Mouse (Mus musculus) heart, adult 2 months (tissue): ENCODE measurements around the gene Ivl. TPM values are rescaled to one million over a fixed set of nuclear protein-coding genes. Genes with fewer than 3 reads are reported as not detected.

ENCODE experiments used
- DNase-seq, 2 experiments: peaks; one replicate each; pipeline ENCODE4 v3.0.0; 2021
- H3K27ac ChIP-seq: fragments of 200-600 bp; 2 replicates; pipeline ENCODE4 v1.8.1; 2022
- H3K27me3 ChIP-seq: fragments of 200-500 bp; 2 replicates; pipeline ENCODE4 v1.6.1; 2012; ENCODE audit warnings: mild to moderate bottlenecking, low read length, inconsistent platforms, mixed read lengths; ENCODE audit not compliant: control insufficient read depth, insufficient read depth
- H3K36me3 ChIP-seq: fragments of 200-500 bp; 2 replicates; pipeline ENCODE4 v1.6.1; 2012; ENCODE audit warnings: low read length, inconsistent platforms; ENCODE audit not compliant: control insufficient read depth, insufficient read depth
- H3K4me1 ChIP-seq: fragments of 200-500 bp; 2 replicates; pipeline ENCODE4 v1.6.1; 2011; ENCODE audit warnings: low read length; ENCODE audit not compliant: control insufficient read depth, insufficient read depth
- H3K4me3 ChIP-seq: fragments of 200-600 bp; 2 replicates; pipeline ENCODE4 v1.8.1; 2022
- H3K79me2 ChIP-seq: fragments of 200-500 bp; replicated peaks from 2 replicates; pipeline ENCODE4 v1.6.1; 2012; ENCODE audit warnings: mild to moderate bottlenecking, inconsistent platforms, low read length, moderate library complexity, mixed read lengths; ENCODE audit not compliant: control insufficient read depth, insufficient read depth
- H3K9ac ChIP-seq: fragments of 200-500 bp; 2 replicates; pipeline ENCODE4 v1.6.1; 2012; ENCODE audit warnings: low read depth, mild to moderate bottlenecking, control low read depth, inconsistent platforms, low read length, mixed read lengths
- CTCF ChIP-seq: fragments of 200-600 bp; IDR thresholded peaks from 2 replicates; pipeline ENCODE4 v1.8.1; 2022; ENCODE audit warnings: antibody characterized with exemption, mild to moderate bottlenecking, moderate library complexity
- EP300 ChIP-seq: fragments of 200-500 bp; IDR thresholded peaks from 2 replicates; pipeline ENCODE4 v1.6.1; 2011; ENCODE audit warnings: low read depth, low read length, control low read depth; ENCODE audit not compliant: insufficient read depth
- POLR2A ChIP-seq: fragments of 200-500 bp; IDR thresholded peaks from 2 replicates; pipeline ENCODE4 v1.6.1; 2011; ENCODE audit warnings: mild to moderate bottlenecking, low read depth, low read length, control low read depth; ENCODE audit not compliant: insufficient read depth
- WGBS: fragments of 180-500 bp; shearing (Covaris S2); methylation state at CpG from one replicate; pipeline ENCODE4 v1.1.7; 2018; 5-methylcytosine and 5-hydroxymethylcytosine counted together
- intact Hi-C: fragments of 180-260 bp; cut with DNase I; formaldehyde crosslinking; loops from one replicate; pipeline ENCODE4 v1.15.1; 2025
- long read RNA-seq: library from polyadenylated mRNA; stranded (forward); transcript quantifications from one replicate; pipeline ENCODE4 v2.0.0, GENCODE M21; 2021
- polyA plus RNA-seq: library from polyadenylated mRNA; depleted of rRNA; stranded (reverse); fragments of >200 nt; gene quantifications from 2 replicates; pipeline ENCODE4 v1.2.3, GENCODE M21; 2012; rRNA removed
- total RNA-seq, 2 experiments: library from RNA; stranded (reverse); gene quantifications; 2 replicates each; pipeline ENCODE4 v1.2.3; 2021

Gene Ivl
- total RNA-seq (not detected), polyA plus RNA-seq (not detected in 2 replicates)
- long read RNA-seq = 0 reads

- Histone ChIP-seq H3K27me3 (no peaks in the 10 kb centered on the region), H3K9ac (no peak within 1 kb of the TSS), H3K4me1 (no peaks in the 10 kb centered on the region), H3K4me3 (no peak within 1 kb of the TSS), H3K36me3 (no peaks in the 10 kb centered on the region), H3K79me2 (no peaks in the 10 kb centered on the region), H3K27ac (no peak within 1 kb of the TSS)
- WGBS = 63% methylated on average over 1 of the region's 1 CpGs
- no peak for DNase-seq
- TF ChIP-seq POLR2A (no peak), EP300 (no peak), CTCF (no peak)
- intact Hi-C loops = no loop called here
Observed at GRCm38 (mm10) chr3:92573449-92574041, at the start of gene Ivl. Gene Ivl, minus strand, starts transcription at chr3:92573735.

GRCm38 (mm10) chr3:92621560-92621959 lies 48.0 kb upstream of the Ivl start, which contains the start of gene Lce6a:
Gene Lce6a, minus strand, starts transcription at chr3:92621660.
- no peak for DNase-seq
- Histone ChIP-seq H3K36me3 (no peaks in the 10 kb centered on the region), H3K9ac (no peak within 1 kb of the TSS), H3K27me3 (no peaks in the 10 kb centered on the region), H3K27ac (no peak within 1 kb of the TSS), H3K4me1 (no peaks in the 10 kb centered on the region), H3K4me3 (no peak within 1 kb of the TSS), H3K79me2 (no peaks in the 10 kb centered on the region)
- intact Hi-C loops = no loop called here
- 49% methylated on average over 2 of the region's 2 CpGs for WGBS
- TF ChIP-seq EP300 = no peak
- TF ChIP-seq CTCF = no peak
- no peak for TF ChIP-seq POLR2A

- H3K27me3 ChIP-seq = no peaks in the 10 kb centered on the region
- no peak for TF ChIP-seq EP300
- no peak for TF ChIP-seq POLR2A
- no peak for TF ChIP-seq CTCF
- H3K4me1 ChIP-seq = no peaks in the 10 kb centered on the region
- no peaks in the 10 kb centered on the region for H3K79me2 ChIP-seq
- intact Hi-C loops = loop anchor here (10.0 kb wide), 1 partner anchor 455 kb away; no protein-coding TSS in a partner anchor
- 36% methylated on average over 1 of the region's 1 CpGs for WGBS
- no peak overlapping the region for H3K4me3 ChIP-seq
- H3K9ac ChIP-seq = no peak overlapping the region
- H3K27ac ChIP-seq = no peak overlapping the region
- H3K36me3 ChIP-seq = no peaks in the 10 kb centered on the region
- DNase-seq = no peak
Observed at GRCm38 (mm10) chr3:92609804-92610203, 36.3 kb upstream of the Ivl start.

- Histone ChIP-seq H3K79me2 (no peaks in the 10 kb centered on the region), H3K36me3 (no peaks in the 10 kb centered on the region), H3K27ac (no peak within 1 kb of the TSS), H3K27me3 (no peaks in the 10 kb centered on the region), H3K4me3 (no peak within 1 kb of the TSS), H3K4me1 (no peaks in the 10 kb centered on the region), H3K9ac (no peak within 1 kb of the TSS)
- no peak for TF ChIP-seq CTCF
- no peak for TF ChIP-seq POLR2A
- TF ChIP-seq EP300 = no peak
- intact Hi-C loops = loop anchor here (10.0 kb wide), 1 partner anchor 453 kb away; no protein-coding TSS in a partner anchor
- no peak for DNase-seq
Observed at GRCm38 (mm10) chr3:92607392-92607791, 33.9 kb upstream of the Ivl start, which contains the start of gene 2210017I01Rik. Gene 2210017I01Rik, minus strand, starts transcription at chr3:92607492.

- peak; percentile 60 for TF ChIP-seq CTCF
- TF ChIP-seq EP300 = no peak
- TF ChIP-seq POLR2A = no peak
- no peaks in the 10 kb centered on the region for H3K4me1 ChIP-seq
- intact Hi-C loops = loop anchor here (10.0 kb wide), 1 partner anchor 447 kb away; no protein-coding TSS in a partner anchor
- no peaks in the 10 kb centered on the region for H3K36me3 ChIP-seq
- 38% methylated on average over 1 of the region's 1 CpGs for WGBS
- no peak overlapping the region for H3K27ac ChIP-seq
- H3K9ac ChIP-seq = no peak overlapping the region
- H3K4me3 ChIP-seq = no peak overlapping the region
- no peak for DNase-seq
- H3K79me2 ChIP-seq = no peaks in the 10 kb centered on the region
- H3K27me3 ChIP-seq = no peaks in the 10 kb centered on the region
Observed at GRCm38 (mm10) chr3:92602169-92602568, 28.6 kb upstream of the Ivl start.

GRCm38 (mm10) chr3:92600456-92600855 lies 26.9 kb upstream of the Ivl start:
- Histone ChIP-seq H3K9ac (no peak overlapping the region), H3K36me3 (no peaks in the 10 kb centered on the region), H3K27me3 (no peaks in the 10 kb centered on the region), H3K4me1 (no peaks in the 10 kb centered on the region), H3K27ac (no peak overlapping the region), H3K79me2 (no peaks in the 10 kb centered on the region), H3K4me3 (no peak overlapping the region)
- intact Hi-C loops = loop anchor here (10.0 kb wide), 1 partner anchor 446 kb away; no protein-coding TSS in a partner anchor
- no peak for DNase-seq
- WGBS = 50% methylated on average over 1 of the region's 1 CpGs
- TF ChIP-seq POLR2A (no peak), CTCF (no peak), EP300 (no peak)
